Mouse (Mus musculus) naive thymus-derived CD4-positive, alpha-beta T cell, adult 5 months (primary cell): ENCODE data around the gene Hip1. TPM values are rescaled to one million over a fixed set of nuclear protein-coding genes. Genes with fewer than 3 reads are reported as not detected.

ENCODE experiments used
- polyA plus RNA-seq: library from polyadenylated mRNA; unstranded; fragments of 100-300 nt; shearing (Covaris generic); gene quantifications from one replicate; pipeline ENCODE4 v1.2.1, GENCODE M21; 2017

Gene Hip1
- 0.21 TPM for polyA plus RNA-seq

DNA sequence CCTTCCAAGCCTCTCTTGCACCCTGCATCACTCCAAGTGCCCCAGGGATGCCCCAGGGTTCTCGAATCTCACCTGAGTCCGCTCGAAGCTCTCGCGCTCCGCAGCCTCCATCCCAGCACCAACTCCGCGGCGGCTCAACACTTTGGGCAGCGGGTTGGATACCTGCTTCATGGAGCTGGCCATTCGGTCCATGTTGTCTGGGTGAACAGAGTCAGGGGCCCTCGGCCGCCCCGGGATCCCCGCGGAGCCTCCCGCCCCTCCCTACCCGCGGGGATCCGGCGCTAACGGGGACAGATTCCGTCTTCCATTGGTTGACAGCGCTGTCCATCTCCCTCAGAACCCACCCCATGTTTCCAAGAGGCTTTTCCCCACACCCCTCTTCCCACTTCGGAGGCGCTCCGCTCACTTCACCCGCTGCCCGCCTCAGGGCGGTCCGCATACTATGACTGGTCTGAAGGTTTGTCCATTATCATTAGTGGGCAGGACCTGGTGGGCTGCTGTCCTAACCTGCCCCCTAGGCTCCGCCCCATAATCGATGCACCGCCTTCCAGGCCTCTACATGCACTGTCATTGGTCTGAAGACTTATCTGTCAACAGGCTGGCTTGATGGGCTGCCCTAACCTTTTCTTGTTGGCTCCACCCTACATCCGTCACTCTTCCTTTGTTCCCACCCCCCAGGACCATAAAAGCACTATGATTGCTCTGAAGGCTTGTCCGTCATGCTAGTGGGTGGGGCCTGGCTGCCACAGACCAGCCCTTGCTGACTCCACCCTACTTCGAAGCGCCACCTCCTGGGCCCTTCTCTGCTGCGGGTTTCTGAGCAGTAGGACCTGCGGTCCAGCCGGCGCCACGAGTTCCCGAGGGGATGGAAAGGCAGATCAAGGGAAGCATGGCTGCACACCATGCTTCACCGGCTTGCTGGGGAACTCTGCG lies at the start of gene Hip1:
Gene Hip1 (minus strand): TSS at position 256 of the 933 bp plus-strand sequence.

GRCm38 (mm10) chr5:135573006-135573405 lies 28.1 kb upstream of the Hip1 start, which contains the start of gene Ccl24:
Gene Ccl24 (minus strand): TSS chr5:135573049.

GRCm38 (mm10) chr5:135563469-135563868 lies 18.5 kb upstream of the Hip1 start, which contains the start of gene Ccl26:
Gene Ccl26 (minus strand): TSS chr5:135563569.

DNA sequence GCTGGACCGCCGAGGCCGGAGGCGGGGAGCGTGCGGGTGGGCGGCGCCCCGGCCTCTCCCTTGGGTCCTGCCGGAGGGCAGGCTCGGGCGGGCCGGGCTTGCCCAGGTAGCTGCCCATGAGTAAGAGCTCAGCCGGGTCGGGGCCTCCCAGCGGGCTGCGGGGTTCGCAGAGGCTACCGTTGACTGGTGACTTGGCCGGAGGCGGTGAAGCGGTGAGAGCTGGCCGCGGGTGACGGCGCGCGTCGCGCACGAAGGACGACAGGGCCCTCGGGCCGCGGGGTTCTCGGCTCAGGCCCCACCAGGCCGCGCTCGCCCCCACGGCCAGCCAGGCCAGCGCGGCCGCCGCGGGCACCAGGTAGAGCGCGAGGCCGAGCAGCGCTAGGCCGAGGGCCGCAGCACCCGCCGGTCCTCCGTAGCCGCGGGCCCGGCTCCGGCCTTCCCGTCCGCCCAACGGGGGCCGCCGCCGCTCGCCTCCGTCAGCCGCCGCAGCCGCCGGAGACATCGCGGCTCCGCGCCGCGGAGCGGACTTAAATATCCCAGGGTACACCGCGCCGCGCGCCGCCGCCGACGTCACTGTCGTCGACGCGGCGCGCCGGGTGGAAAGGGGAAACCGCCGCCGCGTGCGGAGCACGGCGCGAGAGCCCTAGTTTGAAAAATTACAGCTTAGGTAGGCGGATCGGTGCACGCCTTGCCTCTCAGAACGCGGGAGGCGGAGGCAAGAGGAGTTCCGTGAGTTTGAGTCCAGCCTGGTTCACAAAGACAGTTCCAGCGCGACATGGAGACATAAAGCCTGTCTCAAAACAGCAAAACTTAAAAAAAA lies 150.7 kb downstream of the Hip1 start, which contains the start of gene Pom121:
Gene Pom121 (minus strand): TSS at position 543 of the 820 bp plus-strand sequence.

DNA sequence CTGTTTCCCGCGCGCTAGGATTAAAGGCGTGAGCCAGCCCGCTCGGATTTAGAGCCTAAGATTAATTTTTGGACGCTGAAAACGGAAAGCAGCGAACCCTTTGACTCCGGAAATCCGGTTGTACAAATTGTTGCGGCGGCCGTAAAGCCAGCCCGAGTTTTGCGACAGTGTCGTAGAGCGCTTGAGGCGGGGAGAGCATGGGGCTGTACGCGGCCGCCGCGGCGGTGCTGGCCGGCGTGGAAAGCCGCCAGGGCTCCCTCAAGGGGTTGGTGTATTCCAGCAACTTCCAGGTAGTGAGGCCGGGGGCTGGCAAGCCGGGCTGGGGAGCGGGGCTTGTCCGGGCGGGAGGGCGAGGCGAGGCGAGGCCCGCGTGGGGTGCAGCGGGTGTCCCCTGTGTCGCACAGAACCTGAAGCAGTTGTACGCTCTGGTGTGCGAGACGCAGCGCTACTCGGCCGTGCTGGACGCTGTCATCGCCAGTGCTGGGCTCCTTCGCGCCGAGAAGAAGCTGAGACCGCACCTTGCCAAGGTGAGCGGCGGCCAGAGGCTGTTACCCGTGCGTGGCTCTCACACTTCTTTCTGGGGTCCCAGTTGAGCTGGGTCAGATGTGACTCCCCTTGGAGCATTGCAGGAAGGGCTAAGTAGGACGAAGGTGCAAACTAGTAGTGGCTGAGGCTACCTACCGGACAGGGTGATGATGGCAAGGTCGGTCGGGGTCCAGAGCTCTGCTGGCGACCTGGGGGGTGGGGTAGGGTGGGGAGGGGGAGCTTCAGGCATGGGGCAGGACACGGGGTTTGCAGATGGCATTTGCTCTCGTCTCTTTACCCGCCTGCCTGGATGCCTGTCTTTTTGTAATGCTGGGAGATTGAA lies 174.9 kb downstream of the Hip1 start, which contains the start of gene Nsun5:
Gene Nsun5 (plus strand): TSS at position 167 of the 868 bp plus-strand sequence.

Other genes starting within 250 kb of the Hip1 start
- gene Fkbp6, start 195.1 kb downstream of the Hip1 start, polyA plus RNA-seq, result not detected
- not detected for gene Trim50, start 191.8 kb downstream of the Hip1 start, polyA plus RNA-seq
- 41.1 TPM for gene Nsun5, start 175.2 kb downstream of the Hip1 start, polyA plus RNA-seq
- gene Pom121, start 150.6 kb downstream of the Hip1 start, polyA plus RNA-seq, result 45.7 TPM
- gene Ccl26, start 18.4 kb upstream of the Hip1 start, polyA plus RNA-seq, result not detected
- gene Ccl24, start 27.9 kb upstream of the Hip1 start, polyA plus RNA-seq, result not detected
- gene Rhbdd2, start 87.5 kb upstream of the Hip1 start, polyA plus RNA-seq, result 24.4 TPM
- gene Por, start 124.9 kb upstream of the Hip1 start, polyA plus RNA-seq, result 147 TPM
- 33.3 TPM for gene Tmem120a, start 199.3 kb upstream of the Hip1 start, polyA plus RNA-seq
- gene Styxl1, start 233.3 kb upstream of the Hip1 start, polyA plus RNA-seq, result 0.51 TPM
- 384 TPM for gene Mdh2, start 233.4 kb upstream of the Hip1 start, polyA plus RNA-seq